Mouse (Mus musculus): ENCODE results near the gene Batf.
A peak's percentile ranks its signal among the peaks of the same experiment; 100 is the strongest.
"Not testable (repeated sequence)": the region's sequence is repeated elsewhere in the genome, so short reads cannot be mapped to it uniquely, and the experiment has no call there.

Gene Batf

DNA sequence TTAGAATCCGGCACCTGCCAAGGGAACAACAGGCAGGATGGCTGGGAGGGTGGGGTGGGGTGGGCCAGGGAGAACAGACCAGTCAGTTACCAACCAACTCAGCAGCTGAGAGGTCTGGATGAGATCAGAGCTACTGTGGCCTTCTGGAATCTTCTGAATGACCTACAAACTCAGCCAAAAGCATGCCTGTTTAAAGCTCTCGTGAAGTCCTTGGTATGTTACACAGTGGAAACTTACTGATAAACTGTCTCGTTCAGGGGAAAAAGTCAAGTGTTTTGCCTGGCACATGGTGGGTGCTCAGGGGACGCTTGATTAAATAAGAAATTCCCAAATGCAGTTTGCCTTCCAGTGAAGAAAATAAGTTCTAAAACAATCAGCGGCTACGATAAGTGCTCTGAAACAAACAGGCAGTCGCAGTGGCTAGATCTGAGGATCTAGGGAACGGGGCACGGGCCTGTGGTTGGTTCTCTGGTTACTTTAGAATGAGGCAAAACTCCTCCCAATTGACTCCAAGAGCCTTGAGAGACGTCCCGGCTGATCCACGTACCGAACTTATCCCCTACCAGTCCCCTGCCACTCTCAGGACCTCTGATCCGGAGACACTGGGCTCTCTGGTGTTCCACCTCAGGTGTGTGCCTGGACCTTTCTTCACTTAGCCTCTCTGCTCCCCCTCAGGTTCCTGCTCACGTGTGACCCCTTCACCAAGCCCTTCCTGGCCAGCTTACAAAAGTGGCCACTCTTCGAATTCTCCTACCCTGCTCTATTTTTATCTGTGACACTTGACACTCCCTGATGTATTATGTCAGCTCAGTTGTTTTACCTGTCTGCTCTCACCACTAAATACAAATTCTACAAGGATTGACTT is 1.8 kb upstream of the Batf start:
- no peak for DNase-seq (ENCODE audit: low read depth, low spot score)

DNA sequence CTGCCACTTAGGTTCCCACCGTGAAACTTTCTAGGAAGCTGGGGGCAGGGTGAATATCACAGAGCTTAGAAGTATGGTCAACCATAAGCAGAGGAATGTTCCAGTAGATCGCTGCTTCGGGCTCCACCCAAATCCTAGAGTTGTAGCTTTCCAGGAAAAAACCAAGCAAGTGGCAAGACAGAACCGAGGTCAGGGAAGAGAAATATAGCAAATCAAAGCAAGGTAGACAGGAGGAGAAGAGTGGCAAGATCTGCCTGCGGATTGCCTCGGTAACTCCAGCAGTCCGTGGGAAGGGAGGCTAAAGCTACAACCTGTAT is 706 bp downstream of the Batf start:
- no peak for DNase-seq (ENCODE audit: low read depth, low spot score)

DNA sequence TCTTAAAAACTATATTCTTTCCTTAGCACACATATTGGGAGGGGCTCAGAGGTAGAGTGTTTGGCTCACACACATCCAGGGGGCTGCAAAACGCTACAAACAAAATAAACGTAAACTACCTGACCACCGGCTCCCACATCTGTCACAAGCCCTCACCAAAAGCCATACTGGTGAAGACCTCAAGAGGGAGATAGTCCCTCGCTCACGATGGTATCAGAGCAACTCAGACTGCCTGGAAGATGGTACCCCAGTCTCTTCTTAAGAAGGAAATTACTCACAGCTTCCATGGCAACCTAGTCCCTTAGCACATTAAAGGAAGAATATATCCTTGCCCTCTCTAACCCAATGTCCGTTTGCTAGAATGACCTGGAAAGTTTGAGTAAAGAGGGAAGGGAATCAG is 1.4 kb downstream of the Batf start:
- no peak for DNase-seq (ENCODE audit: low read depth, low spot score)

DNA sequence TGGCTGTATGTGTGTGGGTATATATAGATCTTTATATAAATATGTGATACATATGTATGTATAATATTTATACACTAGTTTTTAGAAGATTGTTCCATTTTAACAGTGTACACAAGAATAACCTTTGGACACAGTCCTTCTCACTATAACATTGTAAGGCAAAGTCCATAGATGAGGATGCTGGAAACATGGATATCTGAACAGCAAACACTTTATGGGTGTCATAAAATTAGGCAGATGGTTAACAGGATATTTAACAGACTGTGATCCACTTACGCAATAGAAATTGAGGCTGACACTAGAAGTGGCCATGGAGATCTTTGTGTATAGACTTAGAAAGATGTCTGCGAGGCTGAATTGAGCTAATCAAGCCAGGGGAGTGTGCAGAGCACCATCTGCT is 9.3 kb downstream of the Batf start:
- DNase-seq (ENCODE audit: low read depth, low spot score), result no peak

DNA sequence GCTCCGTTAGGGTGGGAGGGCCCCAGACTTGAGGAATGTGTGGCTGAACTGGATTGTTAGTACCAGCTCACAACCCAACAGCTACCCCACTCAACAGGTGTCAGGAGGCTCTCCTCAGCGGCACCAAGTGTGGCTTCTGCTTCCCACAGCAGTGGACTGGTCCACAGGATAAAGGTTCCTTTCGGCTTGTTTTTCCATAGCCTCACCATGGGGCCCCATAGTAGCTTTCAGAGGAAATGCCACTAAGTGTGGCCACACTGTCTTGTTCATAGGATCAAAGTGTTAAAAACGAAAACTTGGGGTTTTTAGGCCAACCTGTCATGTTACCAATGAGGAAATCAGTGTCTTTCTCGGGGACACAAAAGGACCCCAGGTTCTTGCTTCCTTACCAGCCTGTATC is 10.0 kb downstream of the Batf start:
- no peak for DNase-seq (ENCODE audit: low read depth, low spot score)

DNA sequence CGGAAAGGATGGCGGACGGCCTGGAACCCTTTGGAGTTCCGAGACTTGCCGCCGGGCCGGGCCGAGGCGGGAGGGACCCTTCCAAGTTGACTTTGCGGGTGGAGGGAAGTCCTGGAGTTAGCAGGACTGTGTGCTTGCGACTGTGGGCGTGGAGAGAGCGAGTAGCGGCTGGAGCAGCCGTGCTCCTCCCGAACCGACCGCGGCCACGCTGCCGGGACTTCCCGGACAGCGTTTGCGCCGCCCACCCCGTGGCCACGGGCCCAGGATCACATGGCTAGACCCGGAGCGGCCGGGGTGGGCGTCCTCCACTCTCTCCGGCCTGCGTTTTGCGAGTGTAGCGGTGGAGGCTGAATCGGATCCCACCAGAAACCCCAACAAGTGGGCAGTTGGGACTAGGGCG is 11.7 kb downstream of the Batf start:
- not testable (repeated sequence) for DNase-seq (ENCODE audit: low read depth, low spot score)

DNA sequence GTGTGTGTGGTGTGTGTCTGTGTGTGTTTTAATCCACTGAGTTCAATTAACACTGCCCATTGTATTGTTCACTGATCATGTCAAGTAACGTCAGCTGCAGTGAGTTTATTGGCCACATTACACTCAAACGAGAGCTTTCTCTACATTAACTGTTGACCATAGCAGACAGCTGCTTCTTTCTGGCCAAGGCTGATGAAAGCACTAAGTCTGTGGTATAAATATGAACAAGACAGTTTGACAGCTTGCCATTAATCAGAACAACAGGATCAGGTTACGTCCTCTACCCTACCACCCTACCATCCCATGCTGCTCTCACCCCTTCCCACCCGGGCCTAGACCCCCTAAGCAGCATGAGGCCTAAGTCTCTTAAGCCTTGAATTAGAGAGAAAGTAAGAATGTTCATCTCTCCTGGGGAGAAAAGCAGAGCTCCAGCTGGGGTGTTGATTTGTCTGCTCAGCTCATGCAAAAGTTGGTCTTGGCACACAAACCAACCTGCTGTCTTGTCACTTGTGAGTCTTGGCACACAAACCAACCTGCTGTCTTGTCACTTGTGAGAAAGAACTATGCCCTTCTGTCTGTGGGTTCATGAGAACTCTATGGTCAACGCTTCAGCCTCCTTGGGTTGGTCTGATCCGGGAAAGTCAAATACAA is 13.8 kb downstream of the Batf start:
- DNase-seq (ENCODE audit: low read depth, low spot score), result no peak

DNA sequence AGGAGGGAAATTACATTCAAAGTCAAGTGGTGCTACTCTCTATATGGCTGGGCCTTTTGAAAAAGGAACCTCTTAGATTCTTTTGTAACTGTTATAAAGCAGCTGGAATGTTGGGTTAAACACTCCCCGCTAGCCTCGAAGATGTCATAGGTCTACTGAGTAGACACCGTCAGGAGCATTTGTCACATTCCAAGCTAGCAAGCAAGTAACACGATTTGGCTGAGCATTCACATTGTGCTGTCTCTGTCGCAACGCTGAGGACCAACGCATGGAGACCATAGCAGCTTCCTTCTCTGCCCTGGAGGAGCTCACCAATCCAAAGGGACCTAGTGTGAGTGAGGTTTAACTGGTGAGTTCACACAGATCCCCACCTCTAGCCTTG is 14.4 kb downstream of the Batf start:
- no peak for DNase-seq (ENCODE audit: low read depth, low spot score)

DNA sequence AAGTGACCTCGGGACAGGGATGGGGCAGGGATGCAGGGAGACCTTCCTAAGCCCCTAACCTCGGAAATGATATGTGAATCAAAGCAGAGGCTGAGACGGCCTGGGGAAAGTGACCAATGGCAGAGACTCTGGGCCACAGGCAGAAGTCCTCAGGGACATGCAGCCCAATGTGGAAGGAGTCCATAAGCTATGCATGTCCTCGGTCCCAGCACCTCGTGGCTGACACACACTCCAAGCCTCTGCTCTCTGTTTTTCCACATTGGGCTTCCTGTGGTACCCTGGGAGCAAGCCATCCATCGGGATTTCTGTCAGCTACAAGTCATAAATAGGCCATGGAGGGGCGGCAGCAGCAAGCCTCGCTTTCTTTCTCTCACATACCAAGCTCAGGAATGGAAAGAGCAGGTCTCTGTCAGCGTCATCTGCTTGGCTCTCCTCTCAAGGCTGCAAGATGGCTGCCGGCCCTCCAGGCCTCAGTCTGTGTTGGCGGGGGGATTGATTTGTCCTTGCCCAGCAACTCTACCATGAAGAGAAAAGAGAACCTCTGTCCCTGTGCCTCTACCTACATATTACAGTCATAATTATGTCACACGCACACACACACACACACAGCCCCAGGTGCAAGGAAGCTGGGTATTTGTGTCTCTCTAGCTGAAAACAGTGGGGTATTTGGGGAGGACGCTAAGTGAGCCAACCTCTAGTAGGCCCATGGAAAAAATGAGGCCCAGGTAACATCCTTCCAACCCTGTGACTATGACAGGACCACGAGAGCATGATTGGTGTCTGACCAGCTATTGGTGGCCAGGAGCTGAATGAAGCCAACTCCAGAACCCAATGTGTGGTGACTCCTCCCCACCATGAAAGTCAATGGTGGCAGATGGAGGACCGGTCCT is 15.9 kb downstream of the Batf start:
- no peak for DNase-seq (ENCODE audit: low read depth, low spot score)

DNA sequence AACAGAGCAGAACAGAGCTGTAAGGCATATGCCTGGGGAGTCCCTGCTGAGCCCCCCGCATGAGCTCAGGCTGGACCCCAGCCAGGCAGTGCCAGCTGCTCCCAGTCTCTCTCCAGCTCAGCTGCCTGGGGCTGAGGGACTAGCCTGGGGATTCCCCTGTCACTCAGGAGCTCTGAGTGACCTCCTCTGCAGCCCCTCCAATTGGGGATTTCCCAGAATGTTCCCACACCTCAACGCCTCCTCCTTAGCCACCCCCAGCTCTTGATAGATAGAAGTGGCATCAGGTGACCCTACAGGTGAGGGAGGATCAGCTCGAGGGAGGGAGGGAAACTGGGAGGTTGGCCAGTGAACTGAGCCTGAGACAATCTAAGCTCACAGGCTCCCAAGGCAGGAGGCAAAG is 17.0 kb downstream of the Batf start:
- no peak for DNase-seq (ENCODE audit: low read depth, low spot score)

DNA sequence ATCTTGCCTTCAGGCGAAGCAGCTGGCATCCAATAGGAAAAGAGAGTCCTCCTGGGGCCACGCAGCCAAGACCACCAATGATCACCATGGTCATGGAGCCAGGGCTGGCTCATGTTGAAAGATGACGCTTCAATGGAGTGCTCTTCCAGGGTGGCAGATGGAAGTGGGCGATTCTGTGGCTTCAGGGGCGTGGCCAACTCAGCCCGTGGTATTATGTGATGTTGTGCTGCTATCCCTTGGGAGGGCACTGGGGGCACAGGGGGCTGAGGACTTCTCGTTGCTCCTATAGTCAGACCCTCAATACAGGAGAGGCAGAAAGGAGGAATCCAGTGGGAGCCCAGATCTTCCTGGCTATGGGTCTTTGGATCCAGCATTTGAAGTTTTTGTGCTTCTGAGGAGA is 18.1 kb downstream of the Batf start:
- no peak for DNase-seq (ENCODE audit: low read depth, low spot score)

DNA sequence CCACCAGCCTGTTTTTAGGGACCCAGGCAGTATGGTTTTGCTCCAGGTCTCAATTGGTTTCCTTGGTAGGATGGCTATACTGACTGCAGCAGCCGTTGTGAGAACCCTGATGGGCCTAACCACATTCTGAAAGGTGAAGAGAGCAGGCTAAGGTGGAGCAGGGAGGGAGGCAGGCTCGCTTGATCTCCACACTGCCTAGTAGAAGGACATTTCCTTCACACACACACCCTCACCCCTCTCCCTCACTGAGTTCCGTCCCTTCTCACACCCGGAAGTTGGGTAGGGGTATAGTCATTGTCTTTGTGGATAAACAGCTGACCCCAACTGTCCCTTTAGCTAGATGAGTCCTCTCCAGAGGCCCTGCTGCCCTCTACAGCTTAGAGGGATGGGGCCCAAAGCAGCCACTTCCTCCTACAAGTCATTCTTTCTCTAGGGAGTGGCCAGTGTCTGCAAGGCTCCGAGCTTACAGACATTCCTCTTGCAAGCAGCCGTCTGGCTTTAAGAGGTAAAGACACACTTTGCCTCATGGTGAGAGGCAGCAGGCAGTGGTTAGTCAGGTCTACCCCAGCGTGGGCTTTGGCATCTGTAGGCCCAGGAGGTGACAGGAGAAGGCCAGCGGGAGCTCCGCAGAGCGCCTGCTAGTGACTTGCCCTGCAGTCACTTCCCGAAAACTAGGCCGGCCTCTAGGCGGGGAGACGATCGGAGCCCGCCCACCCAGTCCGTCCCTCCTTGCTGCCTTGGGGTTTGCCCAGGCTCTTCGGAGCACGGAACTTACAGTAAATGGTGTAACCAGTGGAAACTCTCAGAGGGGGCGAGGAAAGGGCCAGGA is 18.7 kb downstream of the Batf start:
- DNase-seq (ENCODE audit: low read depth, low spot score), result peak; percentile 36

DNA sequence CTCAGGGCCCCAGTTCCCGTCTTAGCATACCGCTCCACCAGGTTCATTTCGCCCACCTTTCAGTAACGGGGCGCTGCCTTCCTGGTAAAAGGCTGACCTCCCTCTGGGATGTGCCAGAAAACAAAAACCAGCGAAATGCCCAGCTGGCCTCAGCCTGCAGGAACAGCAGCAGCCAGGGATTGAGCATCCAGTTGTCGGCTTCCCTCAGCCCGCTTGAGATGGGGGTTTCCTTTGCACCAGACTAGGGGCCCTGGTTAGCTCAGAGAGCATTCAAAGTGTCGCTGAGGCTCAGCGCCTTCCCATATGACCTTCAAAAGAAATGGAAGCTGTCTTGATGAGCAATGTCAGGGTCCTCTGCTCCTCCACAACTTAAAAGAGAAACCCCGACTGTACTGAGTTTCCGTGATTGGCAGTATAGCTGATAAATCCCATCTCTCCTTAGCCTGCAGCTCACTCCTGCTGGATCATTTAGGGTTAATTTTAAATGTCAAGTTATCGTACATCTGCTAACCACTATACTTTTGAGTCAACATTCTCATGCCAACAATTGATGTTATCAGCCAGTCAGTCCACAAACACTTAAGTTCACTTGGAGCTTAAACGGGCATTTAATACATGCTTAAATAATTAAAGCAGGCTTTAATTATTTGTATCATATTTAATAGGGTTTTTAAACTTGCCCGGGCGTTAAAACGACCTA is 19.5 kb downstream of the Batf start:
- no peak for DNase-seq (ENCODE audit: low read depth, low spot score)

DNA sequence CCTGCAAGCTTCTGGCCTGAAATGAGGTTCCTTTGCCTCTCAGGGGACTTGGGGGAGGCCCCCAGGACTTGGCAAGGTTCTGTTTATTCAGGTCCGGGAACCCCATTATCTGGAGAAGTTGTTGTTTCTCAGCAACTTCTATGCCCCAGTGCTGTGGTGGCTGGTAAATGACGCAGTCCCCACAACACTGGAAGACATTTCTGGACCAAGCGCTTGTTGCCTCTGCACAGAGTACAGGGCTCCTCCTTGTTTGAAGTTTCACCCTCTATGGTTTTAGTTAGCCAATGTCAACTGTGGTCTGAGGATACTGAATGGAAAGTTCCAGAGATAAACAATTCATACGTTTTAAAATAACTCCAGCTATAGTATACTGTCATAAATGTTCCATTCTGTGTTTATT is 20.4 kb downstream of the Batf start:
- DNase-seq (ENCODE audit: low read depth, low spot score), result no peak

DNA sequence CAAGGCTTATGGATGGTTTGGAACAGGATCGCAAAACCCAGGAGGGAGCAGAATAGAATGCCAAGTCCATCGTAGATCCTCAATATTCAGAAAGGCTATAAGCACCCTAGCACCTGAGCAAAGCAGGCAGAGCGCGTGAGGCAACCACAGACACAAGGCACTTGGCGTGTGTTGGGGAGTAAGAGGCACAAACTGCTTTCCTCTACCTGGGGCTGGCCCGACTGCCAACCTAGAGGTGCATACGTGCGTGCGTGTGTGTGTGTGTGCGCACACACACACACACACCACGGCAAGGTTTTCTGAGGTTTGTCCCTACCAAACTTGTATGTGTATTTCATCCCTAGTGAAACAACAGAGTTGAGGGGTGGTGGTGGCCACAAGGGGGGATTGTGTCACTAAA is 20.9 kb downstream of the Batf start:
- no peak for DNase-seq (ENCODE audit: low read depth, low spot score)

DNA sequence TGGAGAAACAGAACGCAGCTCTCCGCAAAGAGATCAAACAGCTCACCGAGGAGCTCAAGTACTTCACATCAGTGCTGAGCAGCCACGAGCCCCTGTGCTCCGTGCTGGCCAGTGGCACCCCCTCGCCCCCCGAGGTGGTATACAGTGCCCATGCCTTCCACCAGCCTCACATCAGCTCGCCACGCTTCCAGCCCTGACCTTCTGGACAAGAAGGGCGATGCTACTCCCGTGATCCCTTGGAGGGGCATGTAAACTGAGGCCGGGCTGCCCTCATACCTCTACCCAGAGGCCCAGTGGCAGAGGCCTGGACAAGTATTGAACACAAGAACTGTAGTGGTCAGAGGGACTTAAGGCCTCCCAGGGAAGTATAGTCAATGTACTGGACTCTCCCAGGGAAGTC is 22.1 kb downstream of the Batf start:
- no peak for DNase-seq (ENCODE audit: low read depth, low spot score)

DNA sequence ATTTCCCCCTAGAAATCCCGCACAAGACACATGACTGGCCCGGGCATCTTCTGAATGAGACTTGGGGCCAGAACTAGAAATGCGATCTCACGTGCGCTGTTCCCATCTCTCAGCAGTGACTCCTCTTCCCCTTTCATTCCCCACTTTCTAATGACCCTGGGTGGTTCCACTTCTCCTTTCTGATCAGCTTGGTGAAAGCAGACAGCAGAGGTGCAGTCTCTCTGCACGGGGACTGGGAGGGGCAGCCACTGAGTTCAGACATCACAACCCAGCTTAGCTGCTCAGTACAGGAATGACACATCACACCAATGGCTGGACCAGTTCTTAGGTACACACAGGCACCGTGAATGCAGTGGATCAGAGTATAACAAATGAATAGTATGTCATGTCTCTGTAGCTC is 24.2 kb downstream of the Batf start:
- DNase-seq (ENCODE audit: low read depth, low spot score), result no peak

DNA sequence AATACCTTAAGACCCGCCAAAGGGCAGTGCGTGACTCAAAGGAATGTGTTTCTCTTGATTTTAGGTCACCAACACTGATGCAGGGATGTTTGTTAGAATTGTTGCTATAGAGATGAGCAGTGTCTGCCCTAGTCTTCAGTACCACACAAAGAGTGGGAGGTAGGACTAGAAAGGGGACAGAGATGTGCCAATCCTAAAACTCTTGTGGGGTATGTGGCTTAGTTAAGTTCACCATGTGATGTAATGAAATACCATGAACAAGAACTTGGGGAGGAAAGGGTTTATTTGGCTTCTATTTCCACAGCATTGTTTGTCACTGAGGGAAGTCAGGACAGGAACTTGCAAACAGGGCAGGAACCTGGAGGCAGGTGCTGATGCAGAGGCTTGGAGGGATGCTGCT is 26.1 kb downstream of the Batf start:
- no peak for DNase-seq (ENCODE audit: low read depth, low spot score)

DNA sequence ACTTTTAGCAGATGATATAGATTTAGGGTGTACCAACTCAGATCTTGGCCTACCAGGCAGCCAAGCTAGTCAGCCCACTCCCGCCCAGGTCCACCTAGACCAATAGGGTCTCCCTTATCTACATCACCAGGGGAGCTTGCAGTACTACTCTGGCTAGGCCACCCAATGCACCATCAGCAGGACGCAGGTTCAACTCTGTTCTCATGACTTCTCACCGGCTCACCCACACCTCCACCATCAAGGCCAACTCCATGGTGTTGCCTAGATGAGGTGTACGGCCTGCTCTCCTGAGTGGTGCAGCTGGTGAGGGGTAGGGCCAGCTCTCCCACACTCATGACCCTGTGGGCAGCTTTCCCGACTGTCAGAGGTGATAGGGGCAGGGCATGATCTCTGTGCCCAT is 27.7 kb downstream of the Batf start:
- DNase-seq (ENCODE audit: low read depth, low spot score), result no peak

DNA sequence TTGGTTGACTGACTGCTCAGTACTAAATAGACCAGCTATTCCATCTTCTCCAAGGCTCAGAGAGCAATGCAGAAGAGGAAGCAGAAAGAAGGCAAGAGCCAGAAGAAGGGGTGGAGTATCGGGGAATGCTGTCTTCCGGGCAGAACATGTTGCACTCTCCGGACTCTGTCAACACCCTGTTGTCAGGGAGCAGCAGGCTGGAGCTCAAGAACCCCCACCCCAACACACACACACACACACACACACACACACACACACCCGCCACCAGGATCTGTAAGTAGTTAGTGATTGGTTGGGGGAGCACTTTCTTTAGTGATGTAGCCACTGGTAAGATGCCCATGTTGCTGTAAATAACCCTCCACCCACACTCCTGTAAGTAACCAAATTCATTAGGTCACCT is 38.8 kb downstream of the Batf start:
- no peak for DNase-seq (ENCODE audit: low read depth, low spot score)

DNA sequence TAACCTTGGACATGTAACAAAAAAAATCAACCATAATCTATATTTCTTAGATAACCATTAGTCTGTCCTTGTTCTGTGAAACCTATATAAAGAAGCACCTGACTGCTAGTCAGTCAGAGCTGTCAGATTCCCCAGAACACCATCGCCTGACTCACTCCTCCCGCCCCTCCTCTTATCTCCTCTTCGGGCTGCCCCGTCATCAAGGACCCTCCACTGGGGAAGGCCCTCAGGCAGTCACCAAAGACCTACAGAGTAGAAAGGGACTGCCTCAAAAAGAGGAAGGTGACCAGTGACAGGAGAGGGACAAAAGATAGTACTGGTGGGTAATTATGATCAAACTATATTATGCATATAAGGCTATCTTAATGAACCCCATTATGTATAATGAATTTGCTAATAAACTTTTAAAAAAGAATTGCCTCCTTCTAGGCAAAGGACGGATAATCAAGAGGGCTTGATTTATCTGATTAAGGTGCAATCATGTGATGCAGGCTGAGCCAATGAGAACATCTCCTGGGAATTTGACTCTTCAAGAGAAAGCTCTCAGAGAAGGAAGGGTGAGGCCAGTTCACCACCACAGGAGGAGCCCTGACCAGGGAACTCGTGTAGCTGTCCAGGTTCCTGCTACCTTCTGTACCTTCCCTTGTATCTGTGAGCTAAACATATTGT is 40.4 kb downstream of the Batf start:
- no peak for DNase-seq (ENCODE audit: low read depth, low spot score)
